Mouse (Mus musculus): ENCODE data around the gene Ccdc40. TPM values are rescaled to one million over a fixed set of nuclear protein-coding genes. Genes with fewer than 3 reads are reported as not detected.
A peak's percentile ranks its signal among the peaks of the same experiment; 100 is the strongest.

Gene Ccdc40
- polyA plus RNA-seq, 1 experiment = 0.72 TPM

- Histone ChIP-seq H3K27ac (ENCODE audit: insufficient read depth, low read depth, low read length) (no peak overlapping the region), H3K4me1 (ENCODE audit: control insufficient read depth, insufficient read depth, low read length) (peaks cover 2% of the 10 kb centered on the region; the same call in 1 of the 2 replicates), H3K4me3 (ENCODE audit: insufficient read depth, low read length) (no peak overlapping the region)
- TF ChIP-seq POLR2A (IDR thresholded peaks at IDR 0.05; ENCODE audit: borderline replicate concordance, low read depth, low read length) (no peak), CTCF (IDR thresholded peaks at IDR 0.05; ENCODE audit: low read depth, low read length) (no peak)
Measured at GRCm38 (mm10) chr11:119215038-119215904, 13.1 kb upstream of the Ccdc40 start.

GRCm38 (mm10) chr11:119215905-119216507 lies 12.4 kb upstream of the Ccdc40 start:
- Histone ChIP-seq H3K27ac (ENCODE audit: insufficient read depth, low read depth, low read length) (no peak overlapping the region), H3K4me3 (ENCODE audit: insufficient read depth, low read length) (no peak overlapping the region), H3K4me1 (ENCODE audit: control insufficient read depth, insufficient read depth, low read length) (peaks cover 2% of the 10 kb centered on the region; the same call in 1 of the 2 replicates)
- TF ChIP-seq POLR2A (IDR thresholded peaks at IDR 0.05; ENCODE audit: borderline replicate concordance, low read depth, low read length) = no peak
- no peak for TF ChIP-seq CTCF (IDR thresholded peaks at IDR 0.05; ENCODE audit: low read depth, low read length)

- Histone ChIP-seq H3K4me3 (ENCODE audit: insufficient read depth, low read length) (no peak overlapping the region), H3K4me1 (ENCODE audit: control insufficient read depth, insufficient read depth, low read length) (peaks cover 8% of the 10 kb centered on the region), H3K27ac (ENCODE audit: insufficient read depth, low read depth, low read length) (no peak overlapping the region)
- TF ChIP-seq CTCF (IDR thresholded peaks at IDR 0.05; ENCODE audit: low read depth, low read length) (no peak), POLR2A (IDR thresholded peaks at IDR 0.05; ENCODE audit: borderline replicate concordance, low read depth, low read length) (no peak)
Measured at GRCm38 (mm10) chr11:119217861-119218260, 10.5 kb upstream of the Ccdc40 start.

DNA sequence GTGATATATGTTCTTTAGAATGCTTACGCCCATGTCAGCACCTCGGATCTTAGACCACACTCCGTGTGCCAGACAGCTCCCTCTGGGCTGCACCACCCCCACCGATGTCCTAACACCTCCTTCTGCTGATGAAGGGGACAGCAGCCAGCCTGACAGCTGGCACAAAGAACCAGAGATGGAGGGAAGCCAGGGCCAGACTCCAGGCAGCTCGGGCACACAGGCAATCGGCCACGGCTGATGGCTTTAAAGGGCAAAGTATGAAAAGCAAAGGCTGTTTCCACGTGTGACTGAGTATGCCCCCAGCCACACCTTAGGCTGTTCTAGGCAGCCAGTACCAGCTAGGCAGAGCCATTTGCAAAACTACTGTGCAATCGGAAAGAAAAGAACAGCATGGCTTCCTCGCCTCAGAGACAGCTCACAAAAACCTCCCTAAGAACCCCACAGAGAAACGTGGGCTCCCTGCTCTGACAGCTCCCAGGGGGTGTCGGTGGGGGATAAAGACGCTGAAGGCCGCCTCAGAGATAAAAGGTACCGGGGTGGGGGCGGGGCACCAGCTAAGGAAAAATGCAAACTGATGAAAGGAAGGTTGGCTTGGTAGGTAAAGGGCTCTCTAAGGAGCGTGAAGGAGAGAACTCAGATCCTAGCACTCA lies 8.4 kb upstream of the Ccdc40 start:
- no peak for TF ChIP-seq POLR2A (IDR thresholded peaks at IDR 0.05; ENCODE audit: borderline replicate concordance, low read depth, low read length)
- TF ChIP-seq CTCF (IDR thresholded peaks at IDR 0.05; ENCODE audit: low read depth, low read length) = no peak
- Histone ChIP-seq H3K27ac (ENCODE audit: insufficient read depth, low read depth, low read length) (no peak overlapping the region), H3K4me1 (ENCODE audit: control insufficient read depth, insufficient read depth, low read length) (peaks cover 27% of the 10 kb centered on the region), H3K4me3 (ENCODE audit: insufficient read depth, low read length) (no peak overlapping the region)

- Histone ChIP-seq H3K4me1 (ENCODE audit: control insufficient read depth, insufficient read depth, low read length) (peaks cover 39% of the 10 kb centered on the region), H3K4me3 (ENCODE audit: insufficient read depth, low read length) (no peak overlapping the region), H3K27ac (ENCODE audit: insufficient read depth, low read depth, low read length) (no peak overlapping the region)
- TF ChIP-seq POLR2A (IDR thresholded peaks at IDR 0.05; ENCODE audit: borderline replicate concordance, low read depth, low read length) (no peak), CTCF (IDR thresholded peaks at IDR 0.05; ENCODE audit: low read depth, low read length) (no peak)
Measured at GRCm38 (mm10) chr11:119221812-119222510, 6.4 kb upstream of the Ccdc40 start.

DNA sequence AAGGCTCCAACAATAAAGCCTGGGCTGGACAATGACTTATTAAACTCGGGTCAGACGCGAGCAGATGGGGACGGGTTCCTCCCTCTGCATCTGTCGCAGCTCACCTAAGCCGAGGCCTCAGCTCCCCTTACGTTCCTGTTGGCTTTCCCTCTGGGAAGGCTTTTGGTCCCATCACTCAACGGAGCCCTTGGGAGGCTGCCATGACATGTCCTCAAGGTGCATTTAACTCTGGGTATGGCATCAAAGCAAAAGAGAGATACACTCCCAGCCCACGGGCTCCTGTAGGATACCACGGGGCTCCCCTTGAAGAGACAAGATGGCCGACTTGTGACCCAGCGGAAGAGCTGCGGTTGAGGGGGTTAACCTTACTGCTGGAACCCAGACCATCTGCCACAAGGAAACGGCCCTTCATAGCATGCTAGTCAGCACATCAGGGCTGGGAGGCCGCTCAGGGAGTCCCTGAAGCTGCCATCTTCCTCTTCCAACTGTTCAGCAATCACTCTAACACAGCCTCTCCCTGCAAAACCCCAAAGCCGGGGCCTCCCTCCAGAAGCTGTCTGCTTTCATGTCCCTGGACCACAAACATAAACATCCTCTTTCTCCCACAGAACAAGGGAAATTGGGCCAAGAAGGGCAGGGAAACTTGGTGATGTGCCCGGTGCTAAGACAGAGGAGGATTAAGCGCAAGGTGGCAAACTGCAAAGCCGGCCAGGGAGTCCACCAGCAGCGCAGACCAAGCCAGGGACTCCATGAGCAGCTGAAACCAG lies 5.1 kb upstream of the Ccdc40 start:
- TF ChIP-seq POLR2A (IDR thresholded peaks at IDR 0.05; ENCODE audit: borderline replicate concordance, low read depth, low read length) (no peak), CTCF (IDR thresholded peaks at IDR 0.05; ENCODE audit: low read depth, low read length) (no peak)

DNA sequence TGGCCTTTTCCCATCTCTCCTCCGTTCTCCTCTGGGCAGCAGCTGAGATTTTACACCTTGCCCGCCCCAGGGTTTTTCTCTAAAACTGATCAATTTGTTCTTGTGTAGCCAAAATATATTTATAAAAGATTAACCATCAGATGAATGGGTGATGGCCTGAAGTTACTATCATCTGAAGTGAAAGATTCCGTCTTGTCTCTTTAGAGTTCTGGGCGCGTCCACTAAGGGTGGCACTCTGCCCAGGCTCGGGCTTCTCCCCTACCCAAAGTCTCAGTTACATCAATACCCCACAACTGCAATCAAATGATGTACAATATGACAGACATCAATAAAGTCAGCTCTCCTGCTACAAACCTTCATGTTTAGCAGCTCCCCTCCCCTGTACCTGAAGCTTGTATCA lies 3.4 kb upstream of the Ccdc40 start:
- no peak for TF ChIP-seq CTCF (IDR thresholded peaks at IDR 0.05; ENCODE audit: low read depth, low read length)
- TF ChIP-seq POLR2A (IDR thresholded peaks at IDR 0.05; ENCODE audit: borderline replicate concordance, low read depth, low read length) = no peak
- Histone ChIP-seq H3K4me1 (ENCODE audit: control insufficient read depth, insufficient read depth, low read length) (peaks cover 43% of the 10 kb centered on the region), H3K4me3 (ENCODE audit: insufficient read depth, low read length) (no peak overlapping the region), H3K27ac (ENCODE audit: insufficient read depth, low read depth, low read length) (no peak overlapping the region)

More for the DNA sequence above, 5.1 kb upstream of the Ccdc40 start:
- Histone ChIP-seq H3K27ac (ENCODE audit: insufficient read depth, low read depth, low read length) (peak overlapping the region; percentile 29; the same call in 1 of the 2 replicates), H3K4me3 (ENCODE audit: insufficient read depth, low read length) (no peak overlapping the region), H3K4me1 (ENCODE audit: control insufficient read depth, insufficient read depth, low read length) (peaks cover 40% of the 10 kb centered on the region)

DNA sequence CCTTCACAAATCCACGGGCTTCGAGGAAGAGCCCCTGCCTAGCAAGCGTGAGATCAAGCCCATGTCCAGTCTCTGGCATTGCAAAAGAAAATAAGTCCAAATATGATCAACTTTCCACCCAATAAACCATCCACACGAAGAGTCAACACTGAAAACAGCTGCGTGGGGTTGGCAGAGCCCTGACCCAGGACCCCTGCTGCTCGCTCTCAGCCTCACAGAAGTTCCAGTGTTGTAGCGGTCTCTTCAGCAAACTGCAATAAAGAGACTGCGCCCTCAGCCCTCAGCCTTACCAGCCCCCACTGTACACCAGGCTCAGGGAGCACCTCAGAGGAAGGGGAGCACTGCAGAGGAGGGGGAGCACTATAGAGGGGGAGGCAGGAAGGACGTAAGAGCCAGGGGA lies 2.7 kb upstream of the Ccdc40 start:
- no peak overlapping the region for H3K27ac ChIP-seq (ENCODE audit: insufficient read depth, low read depth, low read length)
- H3K4me1 ChIP-seq (ENCODE audit: control insufficient read depth, insufficient read depth, low read length) = peaks cover 43% of the 10 kb centered on the region
- TF ChIP-seq CTCF (IDR thresholded peaks at IDR 0.05; ENCODE audit: low read depth, low read length) (no peak), POLR2A (IDR thresholded peaks at IDR 0.05; ENCODE audit: borderline replicate concordance, low read depth, low read length) (no peak)
- H3K4me3 ChIP-seq (ENCODE audit: insufficient read depth, low read length) = no peak overlapping the region

- Histone ChIP-seq H3K27ac (ENCODE audit: insufficient read depth, low read depth, low read length) (peak overlapping the region; percentile 73), H3K4me1 (ENCODE audit: control insufficient read depth, insufficient read depth, low read length) (peaks cover 39% of the 10 kb centered on the region), H3K4me3 (ENCODE audit: insufficient read depth, low read length) (peak overlapping the region; percentile 81)
- TF ChIP-seq POLR2A (IDR thresholded peaks at IDR 0.05; ENCODE audit: borderline replicate concordance, low read depth, low read length) (no peak), CTCF (IDR thresholded peaks at IDR 0.05; ENCODE audit: low read depth, low read length) (no peak)
Measured at GRCm38 (mm10) chr11:119227591-119227990, 781 bp upstream of the Ccdc40 start.

Measured in bone marrow macrophage, adult 2 months (primary cell).